Mouse (Mus musculus) neural tube, embryonic 15.5 days (tissue): ENCODE data around the gene Mterf1b. TPM values are rescaled to one million over a fixed set of nuclear protein-coding genes. Genes with fewer than 3 reads are reported as not detected.
"Not testable (repeated sequence)": the region's sequence is repeated elsewhere in the genome, so short reads cannot be mapped to it uniquely, and the experiment has no call there.

Experiments used
- ATAC-seq: fragments of 200-750 bp; cut with Nextera tagmentation; 2 replicates; pipeline ENCODE4 v1.8.0; 2017; ENCODE audit warnings: mild to moderate bottlenecking, moderate TSS enrichment, moderate library complexity; ENCODE audit not compliant: low FRiP score
- H3K27ac ChIP-seq: fragments of 300-500 bp; sonication (generic); replicated peaks from 2 replicates; pipeline ENCODE4 v1.5.1; 2015; ENCODE audit warnings: mild to moderate bottlenecking, inconsistent platforms
- H3K27me3 ChIP-seq: fragments of 300-500 bp; sonication (generic); replicated peaks from 2 replicates; pipeline ENCODE4 v1.6.1; 2015; ENCODE audit warnings: inconsistent platforms
- H3K36me3 ChIP-seq: fragments of 300-500 bp; sonication (generic); 2 replicates; pipeline ENCODE4 v1.6.1; 2015; ENCODE audit warnings: inconsistent platforms
- H3K4me1 ChIP-seq: fragments of 300-500 bp; sonication (generic); 2 replicates; pipeline ENCODE4 v1.6.1; 2015; ENCODE audit warnings: inconsistent platforms
- H3K4me2 ChIP-seq: fragments of 300-500 bp; sonication (generic); 2 replicates; pipeline ENCODE4 v1.6.1; 2015; ENCODE audit warnings: inconsistent platforms, mild to moderate bottlenecking, moderate library complexity
- H3K4me3 ChIP-seq: fragments of 300-500 bp; sonication (generic); replicated peaks from 2 replicates; pipeline ENCODE4 v1.5.1; 2015; ENCODE audit warnings: mild to moderate bottlenecking, inconsistent platforms
- H3K9ac ChIP-seq: fragments of 300-500 bp; sonication (generic); replicated peaks from 2 replicates; pipeline ENCODE4 v1.6.1; 2015; ENCODE audit warnings: mild to moderate bottlenecking, inconsistent platforms
- H3K9me3 ChIP-seq: fragments of 300-500 bp; sonication (generic); replicated peaks from 2 replicates; pipeline ENCODE4 v1.6.1; 2016; ENCODE audit warnings: inconsistent platforms
- WGBS: fragments of 180-500 bp; shearing (Covaris S2); methylation state at CpG from one replicate; pipeline ENCODE4 v1.1.7; 2015; ENCODE audit warnings: mixed read lengths; 5-methylcytosine and 5-hydroxymethylcytosine counted together
- polyA plus RNA-seq: library from polyadenylated mRNA; unstranded; fragments of >200 nt; fragmentation: Nextera tagmentation; extraction: Ambion mirVana; gene quantifications from 2 replicates; pipeline ENCODE4 v1.2.1, GENCODE M21; 2015

The Mterf1b gene
- polyA plus RNA-seq, 1 experiment from 2014 or later, result 2.9 TPM

GRCm38 (mm10) chr5:4194166-4194565 lies 2.0 kb downstream of the Mterf1b start:
- Histone ChIP-seq H3K36me3 (no peaks in the 10 kb centered on the region), H3K4me1 (peaks cover 6% of the 10 kb centered on the region), H3K9ac (no peak overlapping the region), H3K27ac (no peak overlapping the region), H3K4me3 (no peak overlapping the region), H3K27me3 (no peaks in the 10 kb centered on the region), H3K4me2 (no peak overlapping the region), H3K9me3 (no peaks in the 10 kb centered on the region)
- 73% methylated on average over 1 of the region's 1 CpGs for WGBS
- ATAC-seq, result no peak

- H3K9me3 ChIP-seq, result no peaks in the 10 kb centered on the region
- 38% methylated on average over 1 of the region's 1 CpGs for WGBS
- no peaks in the 10 kb centered on the region for H3K36me3 ChIP-seq
- ATAC-seq, result no peak
- no peaks in the 10 kb centered on the region for H3K27me3 ChIP-seq
- H3K4me1 ChIP-seq, result peaks cover 6% of the 10 kb centered on the region
- H3K4me2 ChIP-seq, result no peak overlapping the region
- H3K9ac ChIP-seq, result no peak overlapping the region
- H3K27ac ChIP-seq, result no peak overlapping the region
- H3K4me3 ChIP-seq, result no peak overlapping the region
Measured at GRCm38 (mm10) chr5:4195086-4195485, 2.9 kb downstream of the Mterf1b start.

- no peak overlapping the region for H3K4me3 ChIP-seq
- H3K9ac ChIP-seq, result no peak overlapping the region
- no peaks in the 10 kb centered on the region for H3K9me3 ChIP-seq
- no peaks in the 10 kb centered on the region for H3K36me3 ChIP-seq
- ATAC-seq, result no peak
- no peaks in the 10 kb centered on the region for H3K27me3 ChIP-seq
- no peaks in the 10 kb centered on the region for H3K4me1 ChIP-seq
- no peak overlapping the region for H3K4me2 ChIP-seq
- no peak overlapping the region for H3K27ac ChIP-seq
Measured at GRCm38 (mm10) chr5:4201368-4201767, 9.2 kb downstream of the Mterf1b start.

- ATAC-seq, H3K36me3 ChIP-seq, H3K4me1 ChIP-seq, H3K9me3 ChIP-seq, H3K4me2 ChIP-seq, H3K4me3 ChIP-seq, H3K27ac ChIP-seq, H3K9ac ChIP-seq, H3K27me3 ChIP-seq: not testable (repeated sequence)
- 94% methylated on average over 19 of the region's 19 CpGs for WGBS
Measured at GRCm38 (mm10) chr5:4202276-4202810, 10.2 kb downstream of the Mterf1b start.

GRCm38 (mm10) chr5:4210082-4210481 lies 17.9 kb downstream of the Mterf1b start:
- H3K4me2 ChIP-seq, H3K36me3 ChIP-seq: not testable (repeated sequence)

GRCm38 (mm10) chr5:4221309-4221708 lies 29.1 kb downstream of the Mterf1b start:
- Histone ChIP-seq H3K4me2 (no peak overlapping the region), H3K9me3 (no peaks in the 10 kb centered on the region), H3K4me3 (no peak overlapping the region), H3K4me1 (no peaks in the 10 kb centered on the region), H3K27ac (no peak overlapping the region), H3K36me3 (no peaks in the 10 kb centered on the region), H3K9ac (no peak overlapping the region), H3K27me3 (no peaks in the 10 kb centered on the region)
- WGBS, result 81% methylated on average over 3 of the region's 3 CpGs
- no peak for ATAC-seq

More at GRCm38 (mm10) chr5:4210082-4210481, 17.9 kb downstream of the Mterf1b start:
- not testable (repeated sequence) for H3K27ac ChIP-seq, H3K4me1 ChIP-seq, ATAC-seq, H3K4me3 ChIP-seq, H3K27me3 ChIP-seq, H3K9me3 ChIP-seq, H3K9ac ChIP-seq
- WGBS, result 95% methylated on average over 3 of the region's 3 CpGs

- 85% methylated on average over 6 of the region's 6 CpGs for WGBS
- Histone ChIP-seq H3K36me3 (no peaks in the 10 kb centered on the region), H3K27me3 (no peaks in the 10 kb centered on the region), H3K9me3 (no peaks in the 10 kb centered on the region), H3K27ac (no peak overlapping the region), H3K4me3 (no peak overlapping the region), H3K4me2 (no peak overlapping the region), H3K9ac (no peak overlapping the region), H3K4me1 (no peaks in the 10 kb centered on the region)
- no peak for ATAC-seq
Measured at GRCm38 (mm10) chr5:4221981-4222623, 29.9 kb downstream of the Mterf1b start.

- H3K9me3 ChIP-seq, result no peaks in the 10 kb centered on the region
- no peaks in the 10 kb centered on the region for H3K4me1 ChIP-seq
- no peak overlapping the region for H3K9ac ChIP-seq
- no peak for ATAC-seq
- 88% methylated on average over 2 of the region's 2 CpGs for WGBS
- H3K36me3 ChIP-seq, result no peaks in the 10 kb centered on the region
- H3K4me2 ChIP-seq, result no peak overlapping the region
- H3K27me3 ChIP-seq, result no peaks in the 10 kb centered on the region
- no peak overlapping the region for H3K27ac ChIP-seq
- H3K4me3 ChIP-seq, result no peak overlapping the region
Measured at GRCm38 (mm10) chr5:4232163-4232562, 40.0 kb downstream of the Mterf1b start.

- Histone ChIP-seq H3K4me3 (no peak overlapping the region), H3K36me3 (no peaks in the 10 kb centered on the region), H3K27ac (no peak overlapping the region), H3K4me2 (no peak overlapping the region), H3K27me3 (no peaks in the 10 kb centered on the region), H3K9ac (no peak overlapping the region), H3K4me1 (no peaks in the 10 kb centered on the region), H3K9me3 (no peaks in the 10 kb centered on the region)
- ATAC-seq, result no peak
- 81% methylated on average over 2 of the region's 2 CpGs for WGBS
Measured at GRCm38 (mm10) chr5:4234505-4234904, 42.3 kb downstream of the Mterf1b start.

GRCm38 (mm10) chr5:4240120-4240519 lies 48.0 kb downstream of the Mterf1b start:
- WGBS, result 21% methylated on average over 2 of the region's 2 CpGs
- no peaks in the 10 kb centered on the region for H3K4me1 ChIP-seq
- 0 out of 2 replicates have a peak, but pooled peaks have one; percentile 28 for ATAC-seq

GRCm38 (mm10) chr5:4245004-4245403 lies 52.8 kb downstream of the Mterf1b start:
- Histone ChIP-seq H3K9me3 (no peaks in the 10 kb centered on the region), H3K36me3 (no peaks in the 10 kb centered on the region), H3K27me3 (no peaks in the 10 kb centered on the region), H3K4me2 (no peak overlapping the region), H3K27ac (no peak overlapping the region), H3K4me1 (no peaks in the 10 kb centered on the region), H3K9ac (no peak overlapping the region), H3K4me3 (no peak overlapping the region)
- 83% methylated on average over 3 of the region's 3 CpGs for WGBS
- ATAC-seq, result no peak

More at GRCm38 (mm10) chr5:4240120-4240519, 48.0 kb downstream of the Mterf1b start:
- no peak overlapping the region for H3K4me2 ChIP-seq
- H3K9ac ChIP-seq, result no peak overlapping the region
- no peaks in the 10 kb centered on the region for H3K9me3 ChIP-seq
- no peak overlapping the region for H3K4me3 ChIP-seq
- no peak overlapping the region for H3K27ac ChIP-seq
- no peaks in the 10 kb centered on the region for H3K27me3 ChIP-seq
- no peaks in the 10 kb centered on the region for H3K36me3 ChIP-seq

- H3K4me2 ChIP-seq, result no peak overlapping the region
- H3K4me3 ChIP-seq, result no peak overlapping the region
- 80% methylated on average over 2 of the region's 2 CpGs for WGBS
- no peaks in the 10 kb centered on the region for H3K9me3 ChIP-seq
- no peaks in the 10 kb centered on the region for H3K4me1 ChIP-seq
- H3K9ac ChIP-seq, result no peak overlapping the region
- ATAC-seq, result no peak
- H3K27ac ChIP-seq, result no peak overlapping the region
- no peaks in the 10 kb centered on the region for H3K36me3 ChIP-seq
- no peaks in the 10 kb centered on the region for H3K27me3 ChIP-seq
Measured at GRCm38 (mm10) chr5:4246095-4246494, 53.9 kb downstream of the Mterf1b start.
